ENCODE assay signal across 23 mouse cellular contexts in the genomic region with DNA sequence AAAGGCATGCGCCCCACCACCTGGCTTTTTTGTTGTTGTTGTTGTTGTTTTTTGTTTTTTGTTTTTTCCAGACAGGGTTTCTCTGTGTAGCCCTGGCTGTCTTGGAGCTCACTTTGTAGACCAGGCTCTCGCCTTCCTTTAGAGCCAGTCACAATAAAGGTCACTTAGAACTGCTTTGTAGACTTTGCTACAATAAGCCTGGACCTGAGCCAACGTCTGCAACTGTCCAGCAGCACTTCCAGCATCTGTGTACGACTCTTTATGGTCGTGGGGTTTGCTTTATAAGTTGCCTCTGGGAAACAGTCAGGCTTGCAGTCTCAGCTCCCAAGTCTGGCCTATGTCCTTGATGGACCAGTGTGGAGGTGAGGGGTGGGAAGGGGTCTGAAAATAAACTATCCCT. TPM values are rescaled to one million over a fixed set of nuclear protein-coding genes. Genes with fewer than 3 reads are reported as not detected.
DNase-seq lines count a peak whose midpoint lies in the region; ATAC-seq lines count a peak whose summit lies in the region.
"Had no signal": no experiment of that assay in that cellular context is flagged by ENCODE, and none has a peak within 500 bp of the region (broad histone marks: within the 10 kb centered on the region; RNA-seq: fewer than 3 reads in every experiment).

No protein-coding gene starts in this region.

- H3K4me2 ChIP-seq in lung, embryonic 16.5 days (ENCODE audit: low read depth, low read length), result no peak overlapping the region
- H3K4me2 ChIP-seq: embryonic facial prominence, embryonic 12.5 days; limb, embryonic 15.5 days; lung, embryonic 15.5 days; midbrain, embryonic 12.5 days; stomach, embryonic 15.5 days had no signal

- intact Hi-C loops in heart, postnatal 25 days (cut with DNase I), result no loop called here

- 36% methylated on average over 5 of the region's 5 CpGs for WGBS in lung, embryonic 16.5 days
- WGBS in large intestine, adult 2 months, result 31% methylated on average over 5 of the region's 5 CpGs

- 0 out of 2 replicates have a peak, but pooled peaks have one; percentile 17 for ATAC-seq in lung, embryonic 16.5 days (ENCODE audit: low read depth)
- ATAC-seq: forebrain, embryonic 16.5 days; inflammation-experienced regulatory T-cells, adult 6 months had no signal

- H3K9me3 ChIP-seq in lung, embryonic 16.5 days (ENCODE audit: control insufficient read depth, low read length), result no peaks in the 10 kb centered on the region
- H3K9me3 ChIP-seq: embryonic facial prominence, embryonic 12.5 days; limb, embryonic 15.5 days; lung, embryonic 15.5 days; midbrain, embryonic 12.5 days; stomach, embryonic 15.5 days had no signal

- DNase-seq in heart, postnatal 4 days, result peak; percentile 22
- no peak for DNase-seq in heart, postnatal 25 days (ENCODE audit: low spot score)
- no peak for DNase-seq in lung, postnatal 4 days
- DNase-seq in kidney, postnatal 10 days, result peak; percentile 53
- peak; percentile 50 for DNase-seq in large intestine, adult 2 months (ENCODE audit: low read depth, low spot score)
- DNase-seq in thymus, postnatal 14 days, result no peak
- DNase-seq: cerebellum, adult 8-10 months; gastrocnemius, adult 2 months; heart, adult 18-20 months; layer of hippocampus, adult 9-11 months; right cerebral cortex, postnatal 14 days had no signal

- H3K4me3 ChIP-seq in lung, embryonic 16.5 days (ENCODE audit: low read length), result no peak overlapping the region
- H3K4me3 ChIP-seq: embryonic facial prominence, embryonic 12.5 days; gastrocnemius, adult 2 months; limb, embryonic 15.5 days; lung, embryonic 15.5 days; midbrain, embryonic 12.5 days; stomach, embryonic 15.5 days had no signal

- no peak overlapping the region for H3K27ac ChIP-seq in lung, embryonic 16.5 days (ENCODE audit: low read length)
- H3K27ac ChIP-seq: embryonic facial prominence, embryonic 12.5 days; gastrocnemius, adult 2 months; limb, embryonic 15.5 days; lung, embryonic 15.5 days; midbrain, embryonic 12.5 days; stomach, embryonic 15.5 days had no signal

- no peaks in the 10 kb centered on the region for H3K27me3 ChIP-seq in lung, embryonic 16.5 days (ENCODE audit: control insufficient read depth, insufficient read depth, low read depth, low read length)
- H3K27me3 ChIP-seq: embryonic facial prominence, embryonic 12.5 days; limb, embryonic 15.5 days; lung, embryonic 15.5 days; midbrain, embryonic 12.5 days; stomach, embryonic 15.5 days had no signal

- H3K36me3 ChIP-seq in lung, embryonic 16.5 days (ENCODE audit: control insufficient read depth, insufficient read depth, low read length), result peaks cover 11% of the 10 kb centered on the region; the same call in 1 of the 2 replicates

- no peaks in the 10 kb centered on the region for H3K4me1 ChIP-seq in lung, embryonic 16.5 days (replicated peaks; ENCODE audit: control insufficient read depth, insufficient read depth, low read length)
- H3K4me1 ChIP-seq: embryonic facial prominence, embryonic 12.5 days; limb, embryonic 15.5 days; lung, embryonic 15.5 days; midbrain, embryonic 12.5 days; stomach, embryonic 15.5 days had no signal

- H3K9ac ChIP-seq in lung, embryonic 16.5 days (ENCODE audit: low read length), result no peak overlapping the region
- H3K9ac ChIP-seq: embryonic facial prominence, embryonic 12.5 days; limb, embryonic 15.5 days; lung, embryonic 15.5 days; midbrain, embryonic 12.5 days; stomach, embryonic 15.5 days had no signal

RNA-seq across cellular contexts. Expression of a gene that starts 45.2 kb away (rescaled TPM):
- 10 to 100 TPM; 56.2 to 58.6 TPM for total RNA-seq in heart, postnatal 4 days (2021)
- total RNA-seq in heart, postnatal 25 days (2021), result 10 to 100 TPM; 30.6 to 34.8 TPM
- 65.1 and 80.4 TPM in 2 replicates for polyA plus RNA-seq in lung, embryonic 16.5 days (2015; fragmentation: Nextera tagmentation; extraction: Ambion mirVana)
- 15.0 and 22.3 TPM in 2 replicates for polyA plus RNA-seq in large intestine, adult 2 months (2012; rRNA removed)

RNA-seq across cellular contexts. Expression of a gene that starts 55.8 kb away (rescaled TPM):
- under 1 TPM in 1 of 2 experiments, not detected in 1; 0.18 TPM for total RNA-seq in heart, postnatal 4 days (2021)
- under 1 TPM; 0.67 to 0.99 TPM for total RNA-seq in heart, postnatal 25 days (2021)
- 0.18 TPM in 1 of 2 replicates, not detected in the other for polyA plus RNA-seq in lung, embryonic 16.5 days (2015; fragmentation: Nextera tagmentation; extraction: Ambion mirVana)
- 0.12 and 0.38 TPM in 2 replicates for polyA plus RNA-seq in large intestine, adult 2 months (2012; rRNA removed)
- total RNA-seq: left cerebral cortex, postnatal 14 days had no signal
- polyA plus RNA-seq: embryonic facial prominence, embryonic 12.5 days; forebrain, embryonic 16.5 days; heart, embryonic 14.5 days; hindbrain, embryonic 11.5 days; inflammation-experienced regulatory T-cells, adult 6 months; midbrain, embryonic 12.5 days; neural tube, embryonic 14.5 days; stomach, embryonic 15.5 days had no signal

Comparison
In these comparisons a context has a peak if more than half of its experiments do, and no peak if none do; other contexts are left out.
1. DNase-seq: peak in heart, postnatal 4 days (single experiment), kidney, postnatal 10 days (single experiment) and large intestine, adult 2 months (single experiment); none in heart, postnatal 25 days (single experiment), lung, postnatal 4 days (0 of 2) and thymus, postnatal 14 days (single experiment).